Comparison of ENCODE assay signal across 14 mouse cellular contexts in genomic region chr6:6459918-6460239, GRCm38 (mm10).
A peak's percentile ranks its signal among the peaks of the same experiment; 100 is the strongest.
DNase-seq lines count a peak whose midpoint lies in the region; ATAC-seq and TF ChIP-seq lines count a peak whose summit lies in the region.
"Had no signal": no experiment of that assay in that cellular context is flagged by ENCODE, and none has a peak within 500 bp of the region (broad histone marks: within the 10 kb centered on the region; RNA-seq: fewer than 3 reads in every experiment).

No protein-coding gene starts in this region.

- no peak for TF ChIP-seq POLR2A in kidney, adult 2 months (IDR thresholded peaks at IDR 0.05; ENCODE audit: low read depth, low read length)

- ATAC-seq in midbrain, embryonic 12.5 days (ENCODE audit: low FRiP score, low read depth), result peak; percentile 39

- DNase-seq in kidney, adult 2 months, result peak; percentile 40
- no peak for DNase-seq in kidney, postnatal 14 days
- DNase-seq in hindbrain, embryonic 10.5 days (ENCODE audit: low spot score), result peak; percentile 29
- DNase-seq in thymus, postnatal 0 days (ENCODE audit: low spot score), result no peak
- DNase-seq in Muller cell, postnatal 12 days (ENCODE audit: inconsistent ontology term), result no peak
- no peak for DNase-seq in left cerebral cortex, adult 11 months (ENCODE audit: low spot score)
- DNase-seq: adrenal gland, postnatal 36 days; cerebellum, adult 11 months; lung, postnatal 36 days; right cerebral cortex, adult 18-20 months; thymus, postnatal 25 days had no signal

- no peak for TF ChIP-seq CTCF in kidney, adult 2 months (conservative IDR thresholded peaks at IDR 0.05; ENCODE audit: insufficient read depth, insufficient read length, low read depth, low read length)

- no peak overlapping the region for H3K9ac ChIP-seq in midbrain, embryonic 12.5 days (replicated peaks)
- H3K9ac ChIP-seq: liver, embryonic 14.5 days had no signal

- no peak overlapping the region for H3K27ac ChIP-seq in kidney, adult 2 months (ENCODE audit: insufficient read depth, low read depth, low read length)
- peak overlapping the region; percentile 59 for H3K27ac ChIP-seq in hindbrain, embryonic 10.5 days
- H3K27ac ChIP-seq in midbrain, embryonic 12.5 days (replicated peaks), result 0 out of 2 replicates have a peak overlapping the region, but pooled peaks have one; percentile 39
- H3K27ac ChIP-seq: liver, embryonic 14.5 days had no signal

- no peak overlapping the region for H3K4me3 ChIP-seq in kidney, adult 2 months (ENCODE audit: insufficient read depth, low read depth, low read length)
- H3K4me3 ChIP-seq in hindbrain, embryonic 10.5 days, result no peak overlapping the region
- H3K4me3 ChIP-seq in midbrain, embryonic 12.5 days, result no peak overlapping the region
- H3K4me3 ChIP-seq: myocyte had no signal

- WGBS in kidney, adult 2 months, result 59% methylated on average over 2 of the region's 2 CpGs
- 19% methylated on average over 2 of the region's 2 CpGs for WGBS in hindbrain, embryonic 10.5 days
- WGBS in midbrain, embryonic 12.5 days, result 11% methylated on average over 2 of the region's 2 CpGs

- no peaks in the 10 kb centered on the region for H3K36me3 ChIP-seq in kidney, adult 2 months (ENCODE audit: control insufficient read depth, insufficient read depth, low read length)
- H3K36me3 ChIP-seq in hindbrain, embryonic 10.5 days, result no peaks in the 10 kb centered on the region
- H3K36me3 ChIP-seq in midbrain, embryonic 12.5 days, result no peaks in the 10 kb centered on the region

- H3K4me1 ChIP-seq in kidney, adult 2 months (ENCODE audit: control insufficient read depth, insufficient read depth, low read length), result no peaks in the 10 kb centered on the region
- peaks cover 31% of the 10 kb centered on the region for H3K4me1 ChIP-seq in hindbrain, embryonic 10.5 days (replicated peaks)
- H3K4me1 ChIP-seq in midbrain, embryonic 12.5 days, result peaks cover 27% of the 10 kb centered on the region

- no peaks in the 10 kb centered on the region for H3K9me3 ChIP-seq in hindbrain, embryonic 10.5 days
- H3K9me3 ChIP-seq in midbrain, embryonic 12.5 days, result no peaks in the 10 kb centered on the region

- H3K27me3 ChIP-seq in kidney, adult 2 months (replicated peaks; ENCODE audit: control insufficient read depth, insufficient read depth, low read length), result no peaks in the 10 kb centered on the region
- no peaks in the 10 kb centered on the region for H3K27me3 ChIP-seq in hindbrain, embryonic 10.5 days (ENCODE audit: insufficient read depth, poor library complexity, severe bottlenecking)
- H3K27me3 ChIP-seq in midbrain, embryonic 12.5 days, result no peaks in the 10 kb centered on the region

- peak overlapping the region; percentile 42 for H3K4me2 ChIP-seq in midbrain, embryonic 12.5 days (replicated peaks)

Comparison
In these comparisons a context has a peak if more than half of its experiments do, and no peak if none do; other contexts are left out.
1. DNase-seq: peak in kidney, adult 2 months (single experiment) and hindbrain, embryonic 10.5 days (single experiment); none in kidney, postnatal 14 days (single experiment), thymus, postnatal 0 days (single experiment), Muller cell, postnatal 12 days (single experiment) and left cerebral cortex, adult 11 months (single experiment).